Mouse (Mus musculus) stomach, embryonic 16.5 days (tissue): Measurements from ENCODE around the gene Sfxn3. TPM values are rescaled to one million over a fixed set of nuclear protein-coding genes. Genes with fewer than 3 reads are reported as not detected.
A peak's percentile ranks its signal among the peaks of the same experiment; 100 is the strongest.

Source experiments
- ATAC-seq: fragments of 200-750 bp; cut with Nextera tagmentation; 2 replicates; pipeline ENCODE4 v1.8.0; 2017; ENCODE audit warnings: moderate number of reproducible peaks, moderate TSS enrichment; ENCODE audit not compliant: insufficient read depth, low FRiP score
- H3K27ac ChIP-seq: fragments of 300-500 bp; sonication (generic); 2 replicates; pipeline ENCODE4 v1.5.1; 2014; ENCODE audit warnings: low read length
- H3K27me3 ChIP-seq: fragments of 300-500 bp; sonication (generic); 2 replicates; pipeline ENCODE4 v1.6.1; 2014; ENCODE audit warnings: low read length, control low read depth, mixed read lengths; ENCODE audit not compliant: control insufficient read depth, insufficient read depth
- H3K36me3 ChIP-seq: fragments of 300-500 bp; sonication (generic); 2 replicates; pipeline ENCODE4 v1.6.1; 2014; ENCODE audit warnings: low read length; ENCODE audit not compliant: control insufficient read depth, insufficient read depth
- H3K4me1 ChIP-seq: fragments of 300-500 bp; sonication (generic); 2 replicates; pipeline ENCODE4 v1.6.1; 2014; ENCODE audit warnings: low read length, control low read depth, mixed read lengths; ENCODE audit not compliant: control insufficient read depth, insufficient read depth
- H3K4me2 ChIP-seq: fragments of 300-500 bp; sonication (generic); 2 replicates; pipeline ENCODE4 v1.6.1; 2014; ENCODE audit warnings: low read depth, low read length, mixed read lengths
- H3K4me3 ChIP-seq: fragments of 300-500 bp; sonication (generic); replicated peaks from 2 replicates; pipeline ENCODE4 v1.5.1; 2014; ENCODE audit warnings: mild to moderate bottlenecking, low read length
- H3K9ac ChIP-seq: fragments of 300-500 bp; sonication (generic); 2 replicates; pipeline ENCODE4 v1.6.1; 2014; ENCODE audit warnings: low read length
- H3K9me3 ChIP-seq: fragments of 300-500 bp; sonication (generic); replicated peaks from 2 replicates; pipeline ENCODE4 v1.6.1; 2016; ENCODE audit warnings: low read length, control low read depth; ENCODE audit not compliant: control insufficient read depth
- WGBS: fragments of 180-500 bp; shearing (Covaris S2); extraction: QIAGEN DNeasy Blood & Tissue Kit; methylation state at CpG from one replicate; pipeline ENCODE4 v1.1.7; 2014; 5-methylcytosine and 5-hydroxymethylcytosine counted together
- polyA plus RNA-seq: library from polyadenylated mRNA; unstranded; fragments of >200 nt; fragmentation: Nextera tagmentation; extraction: Ambion mirVana; gene quantifications from 2 replicates; pipeline ENCODE4 v1.2.1, GENCODE M21; 2015

The Sfxn3 gene
- polyA plus RNA-seq, 1 experiment from 2014 or later: 28.3 TPM

DNA sequence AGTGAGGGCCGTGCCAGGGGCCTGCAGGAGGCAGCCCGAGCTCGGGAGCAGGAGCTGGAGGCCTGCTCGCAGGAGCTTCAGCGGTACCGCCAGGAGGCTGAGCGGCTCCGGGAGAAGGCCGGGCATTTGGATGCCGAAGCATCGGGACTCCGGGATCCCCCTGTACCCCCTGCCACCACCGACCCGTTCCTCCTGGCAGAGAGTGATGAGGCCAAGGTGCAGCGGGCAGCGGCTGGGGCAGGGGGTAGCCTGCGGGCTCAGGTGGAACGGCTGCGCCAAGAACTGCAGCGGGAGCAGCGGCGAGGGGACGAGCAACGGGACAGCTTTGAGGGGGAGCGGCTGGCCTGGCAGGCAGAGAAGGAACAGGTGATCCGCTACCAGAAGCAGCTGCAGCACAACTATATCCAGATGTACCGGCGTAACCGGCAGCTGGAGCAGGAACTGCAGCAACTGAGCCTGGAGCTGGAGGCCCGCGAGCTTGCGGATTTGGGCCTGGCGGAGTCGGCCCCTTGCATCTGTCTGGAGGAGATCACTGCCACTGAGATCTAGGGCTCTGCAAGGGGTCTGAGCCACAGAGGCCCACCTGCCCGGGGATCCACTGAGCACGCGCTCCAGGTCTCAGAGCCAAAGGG, 21.2 kb upstream of the Sfxn3 start:
- H3K4me2 ChIP-seq: no peak overlapping the region
- no peak overlapping the region for H3K27ac ChIP-seq
- no peaks in the 10 kb centered on the region for H3K27me3 ChIP-seq
- no peak for ATAC-seq
- WGBS: 91% methylated on average over 37 of the region's 37 CpGs
- no peak overlapping the region for H3K9ac ChIP-seq
- peaks cover 23% of the 10 kb centered on the region for H3K4me1 ChIP-seq
- H3K36me3 ChIP-seq: peaks cover 32% of the 10 kb centered on the region
- H3K9me3 ChIP-seq: no peaks in the 10 kb centered on the region
- H3K4me3 ChIP-seq: no peak overlapping the region

DNA sequence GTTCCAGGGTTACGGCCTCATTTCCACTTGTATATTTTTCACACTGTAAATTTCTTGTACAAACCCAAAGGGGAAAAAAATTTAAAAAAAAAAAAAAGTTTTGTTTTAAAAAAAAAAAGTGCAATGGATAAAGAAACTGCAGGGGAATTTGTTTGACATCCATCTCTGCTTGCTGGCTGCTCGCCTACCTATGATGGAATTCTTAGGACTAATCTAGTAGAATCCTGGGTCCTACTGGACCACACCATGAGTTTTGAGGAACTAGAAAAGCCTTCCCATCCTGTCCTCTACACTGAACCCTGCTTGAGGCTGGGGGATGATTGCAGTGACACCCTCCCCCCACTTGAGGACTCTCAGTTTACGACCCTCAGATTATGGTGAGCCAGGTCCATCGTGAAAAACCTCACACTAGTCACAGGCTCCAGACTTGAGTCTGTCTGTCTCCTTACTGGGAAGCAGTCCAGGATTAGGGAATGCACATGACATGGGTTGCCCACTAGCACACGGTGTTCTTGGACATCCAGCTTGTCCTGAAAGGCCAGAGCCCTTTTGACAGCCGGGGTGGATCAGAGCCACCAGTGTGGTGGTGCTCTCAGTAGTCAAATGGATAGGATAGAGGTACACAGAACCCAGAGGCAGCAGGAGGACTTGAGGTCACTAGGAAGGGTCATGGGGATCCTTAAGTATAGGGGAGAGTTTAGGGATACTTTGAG, 20.2 kb upstream of the Sfxn3 start:
- Histone ChIP-seq H3K27me3 (no peaks in the 10 kb centered on the region), H3K36me3 (peaks cover 29% of the 10 kb centered on the region), H3K4me3 (no peak overlapping the region), H3K4me2 (no peak overlapping the region), H3K27ac (no peak overlapping the region), H3K9ac (no peak overlapping the region), H3K9me3 (no peaks in the 10 kb centered on the region), H3K4me1 (peaks cover 23% of the 10 kb centered on the region)
- 65% methylated on average over 6 of the region's 6 CpGs for WGBS
- ATAC-seq: no peak

DNA sequence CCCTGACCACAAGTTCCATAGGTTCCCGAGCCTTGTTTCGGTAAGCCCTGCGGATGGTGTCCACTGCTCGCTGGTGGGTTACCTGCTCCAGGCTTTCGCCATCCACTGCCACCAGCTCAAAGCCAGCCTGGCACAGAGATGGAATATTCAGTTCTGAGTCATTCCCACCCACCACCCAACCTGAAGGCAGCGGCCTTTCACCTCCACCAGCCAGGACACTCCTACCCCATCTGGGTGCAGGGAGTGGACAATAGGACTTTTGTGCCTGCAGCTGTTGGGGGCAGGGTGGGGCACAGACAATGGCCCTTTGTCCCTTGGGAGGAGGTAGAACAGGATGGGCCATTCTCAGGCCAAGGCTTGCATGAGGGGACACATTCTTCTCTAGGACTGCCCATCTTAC, 19.5 kb upstream of the Sfxn3 start:
- H3K9ac ChIP-seq: no peak overlapping the region
- H3K4me1 ChIP-seq: peaks cover 28% of the 10 kb centered on the region
- no peak overlapping the region for H3K27ac ChIP-seq
- no peak overlapping the region for H3K4me3 ChIP-seq
- H3K4me2 ChIP-seq: no peak overlapping the region
- no peaks in the 10 kb centered on the region for H3K27me3 ChIP-seq
- ATAC-seq: peak; percentile 22; the same call in 1 of the 2 replicates
- H3K9me3 ChIP-seq: no peaks in the 10 kb centered on the region
- H3K36me3 ChIP-seq: peaks cover 29% of the 10 kb centered on the region
- WGBS: 85% methylated on average over 6 of the region's 6 CpGs

DNA sequence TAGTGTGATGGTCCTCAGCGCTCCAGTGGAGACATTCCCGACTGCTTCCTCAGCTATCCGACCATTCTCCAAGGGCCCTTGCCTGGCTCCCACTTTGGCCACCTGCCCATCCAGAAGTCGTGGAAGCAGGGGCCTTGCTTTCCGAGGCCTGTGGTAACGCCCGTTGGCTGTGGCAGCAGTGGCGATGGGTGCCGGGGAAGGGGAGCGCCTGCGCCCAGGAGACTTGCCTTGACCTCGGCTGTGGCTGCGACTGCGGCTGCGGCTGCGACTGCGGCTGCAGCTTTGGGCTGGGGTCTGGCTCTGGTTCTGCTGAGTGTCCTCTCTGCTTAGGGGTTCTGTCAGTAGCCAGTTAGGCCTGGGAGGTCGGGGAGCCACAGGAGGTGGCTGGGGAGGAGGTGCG, 18.6 kb upstream of the Sfxn3 start:
- ATAC-seq: no peak
- Histone ChIP-seq H3K4me1 (peaks cover 28% of the 10 kb centered on the region), H3K9ac (no peak overlapping the region), H3K36me3 (peaks cover 25% of the 10 kb centered on the region), H3K4me3 (no peak overlapping the region), H3K4me2 (no peak overlapping the region), H3K27me3 (no peaks in the 10 kb centered on the region), H3K9me3 (no peaks in the 10 kb centered on the region), H3K27ac (no peak overlapping the region)
- WGBS: 58% methylated on average over 19 of the region's 19 CpGs

DNA sequence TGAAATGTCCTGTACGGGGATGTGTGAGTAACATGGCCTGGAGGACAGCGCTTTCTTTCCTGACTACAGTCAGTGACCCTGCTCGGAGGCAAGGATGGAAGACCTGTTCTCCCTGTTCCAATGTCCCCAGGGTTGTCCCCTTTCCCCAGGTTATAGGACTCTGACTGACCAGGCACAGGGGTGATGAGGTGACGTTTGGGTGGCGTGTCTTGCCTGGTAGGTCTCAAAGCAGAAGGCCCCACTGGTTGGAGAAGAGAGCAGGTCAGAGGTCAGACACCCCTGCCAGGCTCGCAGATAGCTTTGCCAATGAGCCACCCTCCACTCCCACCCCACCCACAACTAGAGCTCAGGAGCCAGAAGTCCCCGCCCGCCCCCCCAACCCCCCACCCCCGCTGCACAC, 17.7 kb upstream of the Sfxn3 start:
- Histone ChIP-seq H3K4me3 (no peak overlapping the region), H3K27me3 (no peaks in the 10 kb centered on the region), H3K9me3 (no peaks in the 10 kb centered on the region), H3K27ac (no peak overlapping the region), H3K36me3 (peaks cover 19% of the 10 kb centered on the region), H3K9ac (no peak overlapping the region), H3K4me1 (peaks cover 28% of the 10 kb centered on the region), H3K4me2 (no peak overlapping the region)
- ATAC-seq: no peak
- 45% methylated on average over 9 of the region's 9 CpGs for WGBS

DNA sequence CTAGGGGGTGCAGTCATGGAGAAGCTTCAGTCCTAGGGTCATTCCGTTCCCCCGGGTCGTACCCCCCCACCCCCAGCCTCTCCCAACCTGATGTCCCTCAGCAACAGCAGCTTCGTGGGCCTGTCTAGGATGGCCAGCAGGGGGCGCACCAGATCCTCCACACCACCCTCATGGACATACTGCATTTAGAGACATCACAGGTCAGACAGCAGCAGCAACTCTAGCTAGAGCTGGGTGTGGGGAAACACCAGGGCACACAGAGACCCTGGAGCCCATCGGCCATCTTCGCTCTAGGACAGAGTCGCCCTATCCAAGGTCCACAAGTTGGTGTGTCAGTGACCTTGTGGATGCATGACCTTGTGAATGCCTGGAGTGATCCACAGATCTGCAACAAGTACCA, 17.2 kb upstream of the Sfxn3 start:
- ATAC-seq: no peak
- Histone ChIP-seq H3K4me3 (no peak overlapping the region), H3K4me1 (peaks cover 28% of the 10 kb centered on the region), H3K9ac (no peak overlapping the region), H3K36me3 (peaks cover 19% of the 10 kb centered on the region), H3K4me2 (no peak overlapping the region), H3K27me3 (no peaks in the 10 kb centered on the region), H3K9me3 (no peaks in the 10 kb centered on the region), H3K27ac (no peak overlapping the region)
- WGBS: 39% methylated on average over 8 of the region's 8 CpGs

DNA sequence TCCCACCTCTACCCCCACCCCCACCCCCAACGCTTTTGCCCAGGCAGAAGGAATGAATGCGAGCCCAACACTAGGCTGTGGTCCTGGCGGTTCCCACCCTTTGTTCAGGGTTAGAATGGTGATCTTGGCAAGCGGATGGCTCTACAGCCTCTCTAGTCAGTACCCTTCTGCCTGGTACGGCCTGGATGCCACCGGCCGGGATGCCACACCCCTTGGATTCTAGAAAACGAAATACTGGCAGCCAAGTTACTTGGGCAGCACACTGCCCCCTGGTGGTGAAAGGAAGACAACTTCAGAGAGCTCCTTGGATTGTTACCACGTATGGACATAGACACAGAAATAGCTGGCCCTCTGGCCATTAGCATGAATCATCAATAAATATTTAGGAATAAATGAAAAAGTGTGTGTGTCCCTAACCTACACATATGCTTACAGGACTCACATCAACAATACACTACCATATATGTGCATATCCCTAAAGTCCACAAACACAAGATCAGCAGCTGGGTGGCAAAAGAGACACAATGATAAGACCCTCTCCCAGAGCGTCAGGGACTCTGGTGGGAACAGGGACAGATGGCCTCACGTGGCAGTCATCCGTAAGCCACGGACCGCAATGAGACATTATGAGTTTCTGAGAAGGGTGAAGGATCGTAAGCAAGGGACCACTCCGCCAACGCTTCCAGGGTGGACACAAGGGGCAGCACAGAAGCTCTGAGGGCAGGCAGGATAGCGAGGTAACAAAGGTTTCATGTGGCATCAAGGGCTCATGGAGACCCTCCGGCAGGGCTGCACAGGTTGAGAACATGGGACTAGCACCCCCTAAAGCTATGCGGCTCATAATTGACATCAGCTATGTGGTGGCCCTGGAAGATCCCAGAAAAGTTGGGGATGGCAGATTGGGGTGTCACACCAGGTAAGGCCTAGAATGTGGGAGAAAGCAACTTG, 16.3 kb upstream of the Sfxn3 start:
- no peaks in the 10 kb centered on the region for H3K27me3 ChIP-seq
- peak overlapping the region; percentile 49; the same call in 1 of the 2 replicates for H3K27ac ChIP-seq
- H3K4me2 ChIP-seq: peak overlapping the region; percentile 59
- no peaks in the 10 kb centered on the region for H3K9me3 ChIP-seq
- no peak overlapping the region for H3K4me3 ChIP-seq
- WGBS: 42% methylated on average over 20 of the region's 20 CpGs
- no peak for ATAC-seq
- H3K4me1 ChIP-seq: peaks cover 28% of the 10 kb centered on the region
- H3K36me3 ChIP-seq: peaks cover 12% of the 10 kb centered on the region
- peak overlapping the region; percentile 44; the same call in 1 of the 2 replicates for H3K9ac ChIP-seq

DNA sequence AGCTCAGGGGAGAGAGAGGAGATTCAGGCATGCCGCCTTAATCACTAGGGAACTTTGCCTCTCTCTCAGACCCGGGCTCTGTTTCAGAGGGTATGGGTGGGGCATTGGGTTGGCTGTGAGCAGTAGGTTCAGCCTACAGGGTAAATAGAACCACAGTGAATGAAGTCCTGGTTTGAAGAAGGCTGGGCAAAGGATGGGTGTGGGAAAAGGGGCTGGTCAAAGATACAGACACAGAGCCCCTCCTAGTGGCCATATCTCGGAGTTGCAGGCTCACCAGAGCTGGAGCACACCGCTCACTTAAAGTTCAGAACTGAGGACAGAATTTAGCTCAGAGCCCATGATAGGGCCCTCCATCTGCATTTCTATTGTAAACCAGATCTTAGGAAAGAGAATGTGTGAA, 15.5 kb upstream of the Sfxn3 start:
- WGBS: 16% methylated on average over 4 of the region's 4 CpGs
- no peak overlapping the region for H3K4me2 ChIP-seq
- peak; percentile 71 for ATAC-seq

More for the DNA sequence above, 15.5 kb upstream of the Sfxn3 start:
- Histone ChIP-seq H3K27me3 (no peaks in the 10 kb centered on the region), H3K4me3 (no peak overlapping the region), H3K9ac (no peak overlapping the region), H3K9me3 (no peaks in the 10 kb centered on the region), H3K27ac (peak overlapping the region; percentile 49; the same call in 1 of the 2 replicates), H3K4me1 (peaks cover 26% of the 10 kb centered on the region), H3K36me3 (peaks cover 4% of the 10 kb centered on the region; the same call in 1 of the 2 replicates)
